Mouse (Mus musculus): Measurements from ENCODE around the gene Mpv17l. TPM values are rescaled to one million over a fixed set of nuclear protein-coding genes. Genes with fewer than 3 reads are reported as not detected.
"Not testable (repeated sequence)": the region's sequence is repeated elsewhere in the genome, so short reads cannot be mapped to it uniquely, and the experiment has no call there.

Mpv17l gene
- polyA plus RNA-seq, 1 experiment from 2014 or later = 4.2 TPM

DNA sequence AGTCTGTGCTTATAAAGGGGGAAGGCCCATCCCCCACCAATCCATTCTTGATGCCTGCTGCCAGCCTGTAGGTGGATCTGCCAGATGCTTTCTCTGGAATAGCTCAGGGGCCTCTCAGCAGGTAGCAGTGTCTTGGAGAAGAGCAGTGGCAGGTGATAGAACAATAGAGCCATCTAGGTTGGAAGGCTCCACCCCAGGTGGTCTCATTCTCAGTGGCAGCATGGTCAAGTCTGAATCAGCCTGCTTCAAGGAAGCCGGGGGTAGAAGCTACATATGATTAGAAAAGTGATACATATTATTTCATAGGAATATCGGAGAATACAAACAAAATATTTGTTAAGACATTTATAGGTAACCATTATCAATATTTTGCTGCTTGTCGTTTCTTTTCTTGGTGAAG lies 78.8 kb downstream of the Mpv17l start:
- not testable (repeated sequence) for H3K36me3 ChIP-seq (ENCODE audit: control insufficient read depth, insufficient read depth, low read length); DNase-seq (ENCODE audit: low spot score); H3K4me3 ChIP-seq (ENCODE audit: low read depth, low read length); ATAC-seq (ENCODE audit: low FRiP score); H3K27ac ChIP-seq (ENCODE audit: low read depth, low read length); H3K9me3 ChIP-seq (ENCODE audit: control insufficient read depth, low read length); H3K9ac ChIP-seq (ENCODE audit: low read depth, low read length); H3K4me1 ChIP-seq (replicated peaks; ENCODE audit: control insufficient read depth, insufficient read depth, low read length); H3K27me3 ChIP-seq (ENCODE audit: control insufficient read depth, insufficient read depth, low read length); H3K4me2 ChIP-seq (replicated peaks; ENCODE audit: low read depth, low read length)
- WGBS = 75% methylated on average over 3 of the region's 3 CpGs

GRCm38 (mm10) chr16:13983161-13983560 lies 80.2 kb downstream of the Mpv17l start:
- H3K27me3 ChIP-seq (ENCODE audit: control insufficient read depth, insufficient read depth, low read length) = no peaks in the 10 kb centered on the region
- H3K4me1 ChIP-seq (replicated peaks; ENCODE audit: control insufficient read depth, insufficient read depth, low read length) = no peaks in the 10 kb centered on the region; the same call in 1 of the 2 replicates
- H3K4me2 ChIP-seq (replicated peaks; ENCODE audit: low read depth, low read length) = no peak overlapping the region
- no peak overlapping the region for H3K27ac ChIP-seq (ENCODE audit: low read depth, low read length)
- DNase-seq (ENCODE audit: low spot score) (no peak), ATAC-seq (ENCODE audit: low FRiP score) (no peak)
- no peak overlapping the region for H3K9ac ChIP-seq (ENCODE audit: low read depth, low read length)
- no peaks in the 10 kb centered on the region for H3K9me3 ChIP-seq (ENCODE audit: control insufficient read depth, low read length)
- 85% methylated on average over 5 of the region's 5 CpGs for WGBS
- H3K4me3 ChIP-seq (ENCODE audit: low read depth, low read length) = no peak overlapping the region
- no peaks in the 10 kb centered on the region for H3K36me3 ChIP-seq (ENCODE audit: control insufficient read depth, insufficient read depth, low read length)

GRCm38 (mm10) chr16:13986197-13986573 lies 83.2 kb downstream of the Mpv17l start:
- H3K27me3 ChIP-seq (ENCODE audit: control insufficient read depth, insufficient read depth, low read length) = no peaks in the 10 kb centered on the region
- H3K27ac ChIP-seq (ENCODE audit: low read depth, low read length) = peak overlapping the region; percentile 66; the same call in 1 of the 2 replicates
- no peaks in the 10 kb centered on the region for H3K36me3 ChIP-seq (ENCODE audit: control insufficient read depth, insufficient read depth, low read length)
- peak overlapping the region; percentile 56 for H3K4me2 ChIP-seq (replicated peaks; ENCODE audit: low read depth, low read length)
- peak; percentile 62; the same call in 1 of the 2 replicates for ATAC-seq (ENCODE audit: low FRiP score)
- peak overlapping the region; percentile 41 for H3K4me3 ChIP-seq (ENCODE audit: low read depth, low read length)
- no peak for DNase-seq (ENCODE audit: low spot score)
- no peaks in the 10 kb centered on the region; the same call in 1 of the 2 replicates for H3K4me1 ChIP-seq (replicated peaks; ENCODE audit: control insufficient read depth, insufficient read depth, low read length)
- no peaks in the 10 kb centered on the region for H3K9me3 ChIP-seq (ENCODE audit: control insufficient read depth, low read length)
- 62% methylated on average over 3 of the region's 3 CpGs for WGBS
- peak overlapping the region; percentile 76 for H3K9ac ChIP-seq (ENCODE audit: low read depth, low read length)

DNA sequence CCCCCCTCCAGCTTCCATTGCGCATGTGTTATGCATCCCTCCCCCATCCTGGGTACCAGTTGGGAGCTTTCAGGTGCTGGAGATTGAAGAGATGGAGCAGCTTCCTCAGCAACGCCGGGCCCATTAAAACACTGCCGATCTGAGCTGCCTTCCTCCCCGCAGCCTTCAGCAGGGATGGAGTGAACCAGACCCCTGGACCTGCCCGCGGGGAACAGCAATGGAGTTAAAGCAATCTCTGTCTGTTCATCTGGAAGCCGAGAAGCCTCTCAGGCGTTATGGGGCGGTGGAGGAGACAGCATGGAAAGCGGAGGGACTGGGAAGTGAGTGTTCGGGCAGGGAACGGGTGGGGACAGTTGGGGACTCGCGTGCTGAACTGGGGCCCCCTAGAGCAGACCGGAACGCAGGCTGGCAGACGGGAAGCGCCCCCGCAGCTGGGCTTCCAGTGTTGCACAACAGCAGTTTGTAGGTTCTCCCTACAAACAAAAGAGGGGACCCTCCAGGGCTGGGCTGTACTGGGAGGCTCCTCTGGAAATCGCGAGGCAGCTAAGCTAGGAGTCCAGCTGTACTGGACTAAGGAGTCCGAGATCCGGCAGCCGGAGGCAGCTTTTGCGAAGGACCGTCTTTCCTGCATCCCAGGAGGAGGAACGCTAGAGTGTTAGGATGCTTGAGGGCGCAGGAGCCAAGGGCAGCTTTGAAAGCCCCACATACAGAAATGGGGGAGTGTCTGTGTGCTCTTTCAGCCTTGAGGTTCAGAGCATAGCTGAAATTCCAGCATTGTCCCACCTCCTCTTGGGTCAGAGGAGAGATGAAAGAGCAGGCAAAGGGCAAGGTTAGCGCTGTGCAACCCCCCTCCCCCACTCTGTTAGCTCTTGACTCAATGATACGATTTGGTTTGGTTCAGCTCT lies 83.9 kb downstream of the Mpv17l start, which contains the start of the genes 2900011O08Rik and Ifitm7:
Gene 2900011O08Rik (plus strand): TSS at position 31 of the 905 bp plus-strand sequence.
Gene Ifitm7 (minus strand): TSS at position 315 of the 905 bp plus-strand sequence.
- ATAC-seq (ENCODE audit: low FRiP score) (peak; percentile 85), DNase-seq (ENCODE audit: low spot score) (peak; percentile 66)
- H3K9me3 ChIP-seq (ENCODE audit: control insufficient read depth, low read length) = no peaks in the 10 kb centered on the region
- H3K4me2 ChIP-seq (replicated peaks; ENCODE audit: low read depth, low read length) = peak within 1 kb of the TSS; percentile 56
- WGBS = under 1% methylated on average over 31 of the region's 31 CpGs
- peak within 1 kb of the TSS; percentile 76 for H3K9ac ChIP-seq (ENCODE audit: low read depth, low read length)
- H3K27ac ChIP-seq (ENCODE audit: low read depth, low read length) = peak within 1 kb of the TSS; percentile 66
- H3K4me1 ChIP-seq (replicated peaks; ENCODE audit: control insufficient read depth, insufficient read depth, low read length) = no peaks in the 10 kb centered on the region; the same call in 1 of the 2 replicates
- no peaks in the 10 kb centered on the region for H3K27me3 ChIP-seq (ENCODE audit: control insufficient read depth, insufficient read depth, low read length)
- peak within 1 kb of the TSS; percentile 41 for H3K4me3 ChIP-seq (ENCODE audit: low read depth, low read length)
- H3K36me3 ChIP-seq (ENCODE audit: control insufficient read depth, insufficient read depth, low read length) = no peaks in the 10 kb centered on the region

- 86% methylated on average over 11 of the region's 11 CpGs for whole genome bisulfite sequencing
These were observed 89.7 kb downstream of the Mpv17l start for GRCm38 (mm10) chr16:13992518-13993248.

DNA sequence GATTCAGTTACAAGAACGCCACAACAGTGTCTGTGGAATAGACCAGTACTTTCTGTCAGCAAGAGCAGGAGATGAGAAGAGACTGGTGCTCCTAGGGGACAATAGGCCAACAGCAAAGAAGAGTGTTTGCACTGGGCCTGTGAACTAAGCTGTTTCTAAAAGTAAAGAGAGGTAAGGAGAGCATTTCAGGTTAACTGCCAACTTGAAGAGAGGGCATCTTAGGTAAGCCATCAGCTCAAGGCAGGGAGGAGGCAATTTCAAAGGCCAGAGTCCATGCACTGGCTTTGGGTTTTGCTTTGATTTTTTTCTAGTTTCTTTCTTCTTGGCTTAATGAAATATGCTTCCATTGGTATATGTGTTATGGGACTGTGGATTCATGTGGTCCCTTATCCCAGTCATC lies 91.1 kb downstream of the Mpv17l start:
- no peak overlapping the region for H3K27ac ChIP-seq (ENCODE audit: low read depth, low read length)
- no peaks in the 10 kb centered on the region for H3K9me3 ChIP-seq (ENCODE audit: control insufficient read depth, low read length)
- H3K4me3 ChIP-seq (ENCODE audit: low read depth, low read length) = no peak overlapping the region
- no peak for ATAC-seq (ENCODE audit: low FRiP score)
- H3K4me2 ChIP-seq (replicated peaks; ENCODE audit: low read depth, low read length) = no peak overlapping the region
- WGBS = 86% methylated on average over 1 of the region's 1 CpGs
- no peaks in the 10 kb centered on the region for H3K36me3 ChIP-seq (ENCODE audit: control insufficient read depth, insufficient read depth, low read length)
- H3K9ac ChIP-seq (ENCODE audit: low read depth, low read length) = no peak overlapping the region
- no peaks in the 10 kb centered on the region for H3K27me3 ChIP-seq (ENCODE audit: control insufficient read depth, insufficient read depth, low read length)
- H3K4me1 ChIP-seq (replicated peaks; ENCODE audit: control insufficient read depth, insufficient read depth, low read length) = no peaks in the 10 kb centered on the region
- no peak for DNase-seq (ENCODE audit: low spot score)

More at GRCm38 (mm10) chr16:13992518-13993248, 89.7 kb downstream of the Mpv17l start:
- no peaks in the 10 kb centered on the region for H3K36me3 ChIP-seq (ENCODE audit: control insufficient read depth, insufficient read depth, low read length)
- no peak overlapping the region for H3K27ac ChIP-seq (ENCODE audit: low read depth, low read length)
- H3K4me2 ChIP-seq (replicated peaks; ENCODE audit: low read depth, low read length) = no peak overlapping the region
- no peak for DNase-seq (ENCODE audit: low spot score)
- ATAC-seq (ENCODE audit: low FRiP score) = no peak
- no peaks in the 10 kb centered on the region for H3K9me3 ChIP-seq (ENCODE audit: control insufficient read depth, low read length)
- H3K4me1 ChIP-seq (replicated peaks; ENCODE audit: control insufficient read depth, insufficient read depth, low read length) = no peaks in the 10 kb centered on the region; the same call in 1 of the 2 replicates
- H3K4me3 ChIP-seq (ENCODE audit: low read depth, low read length) = no peak overlapping the region
- no peak overlapping the region for H3K9ac ChIP-seq (ENCODE audit: low read depth, low read length)
- H3K27me3 ChIP-seq (ENCODE audit: control insufficient read depth, insufficient read depth, low read length) = no peaks in the 10 kb centered on the region

GRCm38 (mm10) chr16:13994502-13994901 lies 91.5 kb downstream of the Mpv17l start:
- no peak overlapping the region for H3K4me3 ChIP-seq (ENCODE audit: low read depth, low read length)
- ATAC-seq (ENCODE audit: low FRiP score) (no peak), DNase-seq (ENCODE audit: low spot score) (no peak)
- no peaks in the 10 kb centered on the region for H3K36me3 ChIP-seq (ENCODE audit: control insufficient read depth, insufficient read depth, low read length)
- no peak overlapping the region for H3K27ac ChIP-seq (ENCODE audit: low read depth, low read length)
- no peaks in the 10 kb centered on the region for H3K9me3 ChIP-seq (ENCODE audit: control insufficient read depth, low read length)
- 93% methylated on average over 1 of the region's 1 CpGs for WGBS
- H3K27me3 ChIP-seq (ENCODE audit: control insufficient read depth, insufficient read depth, low read length) = no peaks in the 10 kb centered on the region
- H3K4me1 ChIP-seq (replicated peaks; ENCODE audit: control insufficient read depth, insufficient read depth, low read length) = no peaks in the 10 kb centered on the region
- no peak overlapping the region for H3K9ac ChIP-seq (ENCODE audit: low read depth, low read length)
- no peak overlapping the region for H3K4me2 ChIP-seq (replicated peaks; ENCODE audit: low read depth, low read length)

Measured in hindbrain, embryonic 11.5 days (tissue).